Mouse (Mus musculus) midbrain, embryonic 16.5 days (tissue): ENCODE measurements around the gene Prokr1. TPM values are rescaled to one million over a fixed set of nuclear protein-coding genes. Genes with fewer than 3 reads are reported as not detected.

Experiments used
- ATAC-seq: fragments of 200-750 bp; cut with Nextera tagmentation; 2 replicates; pipeline ENCODE4 v1.8.0; 2017; ENCODE audit warnings: moderate TSS enrichment
- H3K27ac ChIP-seq: fragments of 300-500 bp; sonication (generic); 2 replicates; pipeline ENCODE4 v1.5.1; 2014; ENCODE audit warnings: mild to moderate bottlenecking, low read length, mixed read lengths
- H3K27me3 ChIP-seq: fragments of 300-500 bp; sonication (generic); 2 replicates; pipeline ENCODE4 v1.6.1; 2014; ENCODE audit warnings: low read depth, low read length, mixed read lengths; ENCODE audit not compliant: control insufficient read depth, insufficient read depth
- H3K36me3 ChIP-seq: fragments of 300-500 bp; sonication (generic); 2 replicates; pipeline ENCODE4 v1.6.1; 2014; ENCODE audit warnings: mild to moderate bottlenecking, low read length, moderate library complexity, mixed read lengths; ENCODE audit not compliant: control insufficient read depth, insufficient read depth
- H3K4me1 ChIP-seq: fragments of 300-500 bp; sonication (generic); 2 replicates; pipeline ENCODE4 v1.6.1; 2014; ENCODE audit warnings: mild to moderate bottlenecking, low read length, mixed read lengths; ENCODE audit not compliant: control insufficient read depth, insufficient read depth
- H3K4me2 ChIP-seq: fragments of 300-500 bp; sonication (generic); 2 replicates; pipeline ENCODE4 v1.6.1; 2014; ENCODE audit warnings: mild to moderate bottlenecking, low read length, mixed read lengths
- H3K4me3 ChIP-seq: fragments of 300-500 bp; sonication (generic); 2 replicates; pipeline ENCODE4 v1.5.1; 2014; ENCODE audit warnings: low read depth, mild to moderate bottlenecking, low read length, moderate library complexity, mixed read lengths
- H3K9ac ChIP-seq: fragments of 300-500 bp; sonication (generic); 2 replicates; pipeline ENCODE4 v1.6.1; 2014; ENCODE audit warnings: low read depth, low read length, mixed read lengths
- H3K9me3 ChIP-seq: fragments of 300-500 bp; sonication (generic); replicated peaks from 2 replicates; pipeline ENCODE4 v1.6.1; 2014; ENCODE audit warnings: mild to moderate bottlenecking, low read length, mixed read lengths; ENCODE audit not compliant: control insufficient read depth, poor library complexity, severe bottlenecking
- WGBS: fragments of 180-500 bp; shearing (Covaris S2); extraction: QIAGEN DNeasy Blood & Tissue Kit; methylation state at CpG from one replicate; pipeline ENCODE4 v1.1.7; 2014; 5-methylcytosine and 5-hydroxymethylcytosine counted together
- polyA plus RNA-seq: library from polyadenylated mRNA; unstranded; fragments of >200 nt; fragmentation: Nextera tagmentation; extraction: Ambion mirVana; gene quantifications from 2 replicates; pipeline ENCODE4 v1.2.1, GENCODE M21; 2015

The Prokr1 gene
- polyA plus RNA-seq, 1 experiment from 2014 or later, result 1.6 TPM

DNA sequence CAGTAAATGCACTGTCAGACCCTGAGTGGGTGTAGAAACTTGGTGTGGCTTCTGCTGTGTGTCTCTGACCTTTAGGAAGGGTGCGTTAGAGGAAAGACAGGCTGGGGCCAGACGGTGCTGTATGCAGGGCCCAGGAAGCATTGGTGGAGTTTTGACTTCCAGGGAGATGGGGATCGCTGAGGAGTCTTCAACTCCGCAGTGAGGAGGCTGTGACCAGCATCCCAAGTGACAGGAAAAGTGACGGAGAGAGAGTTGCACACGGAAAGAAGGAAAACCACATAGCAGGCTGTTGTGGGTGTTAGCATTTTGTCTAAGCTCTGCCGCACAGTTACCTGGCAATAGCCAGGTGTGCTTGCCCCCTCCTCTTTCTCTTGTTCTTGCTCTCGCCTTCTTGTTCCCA lies 54.3 kb downstream of the Prokr1 start:
- Histone ChIP-seq H3K36me3 (no peaks in the 10 kb centered on the region), H3K27me3 (no peaks in the 10 kb centered on the region), H3K27ac (no peak overlapping the region), H3K4me2 (no peak overlapping the region), H3K4me1 (no peaks in the 10 kb centered on the region), H3K9ac (no peak overlapping the region), H3K4me3 (no peak overlapping the region), H3K9me3 (no peaks in the 10 kb centered on the region)
- no peak for ATAC-seq
- WGBS, result 72% methylated on average over 8 of the region's 8 CpGs

- WGBS, result 74% methylated on average over 9 of the region's 9 CpGs
- no peak overlapping the region for H3K4me3 ChIP-seq
- H3K4me2 ChIP-seq, result no peak overlapping the region
- no peaks in the 10 kb centered on the region for H3K9me3 ChIP-seq
- H3K36me3 ChIP-seq, result no peaks in the 10 kb centered on the region
- no peak for ATAC-seq
- no peak overlapping the region for H3K27ac ChIP-seq
- H3K4me1 ChIP-seq, result no peaks in the 10 kb centered on the region
- H3K27me3 ChIP-seq, result no peaks in the 10 kb centered on the region
- no peak overlapping the region for H3K9ac ChIP-seq
Measured at GRCm38 (mm10) chr6:87535651-87536050, 54.9 kb downstream of the Prokr1 start.

GRCm38 (mm10) chr6:87534855-87535575 lies 55.5 kb downstream of the Prokr1 start:
- 94% methylated on average over 9 of the region's 9 CpGs for WGBS
- ATAC-seq, result no peak
- Histone ChIP-seq H3K4me3 (no peak overlapping the region), H3K4me2 (no peak overlapping the region), H3K4me1 (no peaks in the 10 kb centered on the region), H3K9me3 (no peaks in the 10 kb centered on the region), H3K9ac (no peak overlapping the region), H3K36me3 (no peaks in the 10 kb centered on the region), H3K27ac (no peak overlapping the region), H3K27me3 (no peaks in the 10 kb centered on the region)

DNA sequence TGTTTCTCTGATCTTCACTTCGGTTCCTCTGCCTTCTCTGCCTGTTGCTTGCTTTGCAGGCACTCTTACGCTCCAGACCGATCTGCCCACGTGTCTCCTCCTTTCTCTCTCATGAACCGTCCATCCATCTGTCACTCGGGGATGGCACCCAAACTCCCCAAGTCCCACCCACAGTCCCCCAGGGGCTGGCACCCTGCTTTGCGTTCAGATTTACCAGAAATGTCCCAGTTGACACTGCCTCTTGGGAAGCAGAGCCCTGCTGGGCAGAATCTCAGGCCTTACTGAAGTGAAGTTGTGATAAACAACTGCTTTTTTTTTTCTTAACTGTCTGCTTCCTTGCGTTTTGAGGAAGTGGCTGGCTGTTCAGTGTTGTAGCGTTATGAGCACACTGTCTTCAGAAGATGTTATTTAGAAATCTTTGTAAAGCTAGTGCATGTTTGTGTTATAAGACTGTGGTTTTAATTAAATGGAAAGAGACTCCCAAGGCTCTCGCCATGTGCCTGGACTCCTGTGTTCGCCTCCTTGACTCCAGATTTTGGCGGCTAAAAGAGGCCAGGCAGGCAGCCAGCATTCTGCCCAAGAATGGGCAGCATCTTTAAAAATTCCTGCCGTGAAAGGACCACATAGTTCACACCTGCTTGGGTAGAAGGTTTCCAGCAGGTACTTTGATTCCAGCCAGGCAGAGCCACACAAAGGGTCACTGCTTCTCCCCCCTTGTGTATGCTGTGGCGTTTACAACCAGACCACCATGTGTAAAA lies 57.4 kb downstream of the Prokr1 start, which contains the start of gene Arhgap25:
Gene Arhgap25 (minus strand): TSS at position 307 of the 758 bp plus-strand sequence.
- Histone ChIP-seq H3K4me3 (no peak within 1 kb of the TSS), H3K27ac (no peak within 1 kb of the TSS), H3K9me3 (no peaks in the 10 kb centered on the region), H3K9ac (no peak within 1 kb of the TSS), H3K4me1 (no peaks in the 10 kb centered on the region), H3K4me2 (no peak within 1 kb of the TSS), H3K27me3 (no peaks in the 10 kb centered on the region), H3K36me3 (no peaks in the 10 kb centered on the region)
- WGBS, result 68% methylated on average over 14 of the region's 14 CpGs
- ATAC-seq, result no peak

GRCm38 (mm10) chr6:87531456-87532015 lies 59.0 kb downstream of the Prokr1 start:
- Histone ChIP-seq H3K36me3 (no peaks in the 10 kb centered on the region), H3K4me1 (no peaks in the 10 kb centered on the region), H3K27me3 (no peaks in the 10 kb centered on the region), H3K27ac (no peak overlapping the region), H3K9ac (no peak overlapping the region), H3K9me3 (no peaks in the 10 kb centered on the region), H3K4me2 (no peak overlapping the region), H3K4me3 (no peak overlapping the region)
- WGBS, result 100% methylated on average over 2 of the region's 2 CpGs
- no peak for ATAC-seq

GRCm38 (mm10) chr6:87530386-87530785 lies 60.2 kb downstream of the Prokr1 start:
- Histone ChIP-seq H3K27me3 (no peaks in the 10 kb centered on the region), H3K9ac (no peak overlapping the region), H3K4me1 (no peaks in the 10 kb centered on the region), H3K27ac (no peak overlapping the region), H3K4me2 (no peak overlapping the region), H3K4me3 (no peak overlapping the region), H3K9me3 (no peaks in the 10 kb centered on the region), H3K36me3 (no peaks in the 10 kb centered on the region)
- 84% methylated on average over 2 of the region's 2 CpGs for WGBS
- no peak for ATAC-seq

Other genes starting within 250 kb of the Prokr1 start
- not detected in 2 replicates for gene Gkn1, start 239.8 kb downstream of the Prokr1 start, polyA plus RNA-seq
- not detected in 2 replicates for gene Gkn2, start 217.4 kb downstream of the Prokr1 start, polyA plus RNA-seq
- gene Gkn3, start 201.8 kb downstream of the Prokr1 start, polyA plus RNA-seq, result 0.76 and 0.88 TPM in 2 replicates
- not detected in 2 replicates for gene Bmp10, start 161.7 kb downstream of the Prokr1 start, polyA plus RNA-seq
- 0.99 and 1.9 TPM in 2 replicates for gene Arhgap25, start 57.5 kb downstream of the Prokr1 start, polyA plus RNA-seq
- 7.1 and 7.7 TPM in 2 replicates for gene Aplf, start 81.5 kb upstream of the Prokr1 start, polyA plus RNA-seq
- gene Efcc1, start 140.1 kb upstream of the Prokr1 start, polyA plus RNA-seq, result 4.6 and 5.5 TPM in 2 replicates
- 0.50 and 0.66 TPM in 2 replicates for gene Gp9, start 187.3 kb upstream of the Prokr1 start, polyA plus RNA-seq
- gene Rab43, start 221.4 kb upstream of the Prokr1 start, polyA plus RNA-seq, result 9.7 and 11.0 TPM in 2 replicates
- 2.5 and 4.0 TPM in 2 replicates for gene Gm45140, start 245.1 kb upstream of the Prokr1 start, polyA plus RNA-seq
- 26.2 and 27.5 TPM in 2 replicates for gene Isy1, start 248.1 kb upstream of the Prokr1 start, polyA plus RNA-seq